8 mouse cellular contexts compared by ENCODE assay signal in genomic region chr13:38344713-38345430, GRCm38 (mm10). TPM values are rescaled to one million over a fixed set of nuclear protein-coding genes. Genes with fewer than 3 reads are reported as not detected.
DNase-seq lines count a peak whose midpoint lies in the region; TF ChIP-seq lines count a peak whose summit lies in the region.

Gene Bmp6, plus strand, starts transcription at chr13:38345107.

- no peaks in the 10 kb centered on the region for H3K36me3 ChIP-seq in hindbrain, embryonic 10.5 days

- no peak for TF ChIP-seq CTCF in lung, adult 2 months (IDR thresholded peaks at IDR 0.05; ENCODE audit: insufficient read depth, low read length)

- peak within 1 kb of the TSS; percentile 58 for H3K4me3 ChIP-seq in hindbrain, embryonic 10.5 days
- H3K4me3 ChIP-seq in lung, adult 2 months (replicated peaks; ENCODE audit: extremely low read depth, low read depth, low read length) = peak within 1 kb of the TSS; percentile 68

- peaks cover 69% of the 10 kb centered on the region for H3K27me3 ChIP-seq in hindbrain, embryonic 10.5 days (ENCODE audit: insufficient read depth, poor library complexity, severe bottlenecking)

- WGBS in hindbrain, embryonic 10.5 days = 3% methylated on average over 54 of the region's 54 CpGs
- 4% methylated on average over 54 of the region's 54 CpGs for WGBS in lung, adult 2 months

- peak within 1 kb of the TSS; percentile 77 for H3K27ac ChIP-seq in hindbrain, embryonic 10.5 days

- peaks cover 37% of the 10 kb centered on the region for H3K4me1 ChIP-seq in hindbrain, embryonic 10.5 days (replicated peaks)
- H3K4me1 ChIP-seq in lung, adult 2 months (ENCODE audit: control insufficient read depth, insufficient read depth, low read length) = no peaks in the 10 kb centered on the region

- H3K9me3 ChIP-seq in hindbrain, embryonic 10.5 days = no peaks in the 10 kb centered on the region

- TF ChIP-seq POLR2A in lung, adult 2 months (IDR thresholded peaks at IDR 0.05; ENCODE audit: borderline replicate concordance, extremely low read depth, low read depth, low read length) = peak; percentile 76; the same call in 1 of the 2 replicates

- peak; percentile 85 for DNase-seq in Muller cell, postnatal 12 days (ENCODE audit: inconsistent ontology term)
- peak; percentile 38 for DNase-seq in cerebellum, adult 9-11 months
- DNase-seq in frontal cortex, postnatal 14 days (ENCODE audit: low spot score in 2 of 2) = peak; percentile 64 to 66
- DNase-seq in hindbrain, embryonic 10.5 days (ENCODE audit: low spot score) = peak; percentile 83
- DNase-seq in layer of hippocampus, adult 9-10 months (ENCODE audit: low spot score) = peak; percentile 36
- peak; percentile 72 for DNase-seq in lung, adult 2 months
- peak; percentile 60 for DNase-seq in ovary, postnatal 14 days (ENCODE audit: low spot score)
- DNase-seq in urinary bladder, postnatal 25 days (ENCODE audit: low spot score) = peak; percentile 64

RNA-seq across cellular contexts. Expression of gene Bmp6, which starts in this region (rescaled TPM):
- 2.2 and 2.9 TPM in 2 replicates for polyA plus RNA-seq in hindbrain, embryonic 10.5 days (2016; fragmentation: Nextera tagmentation; extraction: Ambion mirVana)
- polyA plus RNA-seq in lung, adult 2 months (2012; rRNA removed) = 193 and 202 TPM in 2 replicates

Comparison
In these comparisons a context has a peak if more than half of its experiments do, and no peak if none do; other contexts are left out.
1. Peak in every context shown above with its lines: DNase-seq, H3K4me3 ChIP-seq and H3K27ac ChIP-seq.
2. RNA of gene Bmp6 (polyA plus RNA-seq): 193 to 202 TPM in lung, adult 2 months; 2.2 to 2.9 TPM in hindbrain, embryonic 10.5 days; every median in the first group is over 10 times any median in the second.